26 mouse cellular contexts compared by ENCODE assay signal in genomic region chr1:22632551-22632950, GRCm38 (mm10).
DNase-seq lines count a peak whose midpoint lies in the region; ATAC-seq lines count a peak whose summit lies in the region.
"Had no signal": no experiment of that assay in that cellular context is flagged by ENCODE, and none has a peak within 500 bp of the region (broad histone marks: within the 10 kb centered on the region; RNA-seq: fewer than 3 reads in every experiment).

No protein-coding gene starts in this region.

- H3K27me3 ChIP-seq in midbrain, embryonic 16.5 days (ENCODE audit: control insufficient read depth, insufficient read depth, low read depth, low read length) = no peaks in the 10 kb centered on the region
- H3K27me3 ChIP-seq: embryonic facial prominence, embryonic 13.5 days; forebrain, embryonic 12.5 days; forebrain, embryonic 15.5 days; heart, embryonic 12.5 days; heart, embryonic 15.5 days; hindbrain, embryonic 13.5 days had no signal

- no peak overlapping the region for H3K27ac ChIP-seq in midbrain, embryonic 16.5 days (ENCODE audit: low read length)
- H3K27ac ChIP-seq: embryonic facial prominence, embryonic 10.5 days; embryonic facial prominence, embryonic 13.5 days; forebrain, embryonic 12.5 days; forebrain, embryonic 15.5 days; heart, embryonic 15.5 days; hindbrain, embryonic 10.5 days; hindbrain, embryonic 13.5 days had no signal

- H3K9me3 ChIP-seq in midbrain, embryonic 16.5 days (replicated peaks; ENCODE audit: control insufficient read depth, low read length, poor library complexity, severe bottlenecking) = no peaks in the 10 kb centered on the region
- H3K9me3 ChIP-seq: embryonic facial prominence, embryonic 10.5 days; embryonic facial prominence, embryonic 13.5 days; forebrain, embryonic 12.5 days; forebrain, embryonic 15.5 days; heart, embryonic 12.5 days; heart, embryonic 15.5 days; hindbrain, embryonic 10.5 days; hindbrain, embryonic 13.5 days had no signal

- H3K4me3 ChIP-seq in midbrain, embryonic 16.5 days (ENCODE audit: low read depth, low read length) = no peak overlapping the region
- H3K4me3 ChIP-seq: embryonic facial prominence, embryonic 10.5 days; embryonic facial prominence, embryonic 13.5 days; erythroblast, embryonic 14.5 days; forebrain, embryonic 12.5 days; forebrain, embryonic 15.5 days; heart, embryonic 12.5 days; heart, embryonic 15.5 days; hindbrain, embryonic 10.5 days; hindbrain, embryonic 13.5 days had no signal

- ATAC-seq in midbrain, embryonic 16.5 days = no peak
- ATAC-seq: activated CD4-positive, CD25-positive, alpha-beta regulatory T cell, adult 4 months; CD4-positive, CD25-positive, alpha-beta regulatory T cell, adult 4 months; forebrain, embryonic 15.5 days; intestine, postnatal 0 days had no signal

- H3K4me1 ChIP-seq in midbrain, embryonic 16.5 days (ENCODE audit: control insufficient read depth, insufficient read depth, low read length) = no peaks in the 10 kb centered on the region
- H3K4me1 ChIP-seq: embryonic facial prominence, embryonic 10.5 days; embryonic facial prominence, embryonic 13.5 days; forebrain, embryonic 12.5 days; forebrain, embryonic 15.5 days; heart, embryonic 12.5 days; heart, embryonic 15.5 days; hindbrain, embryonic 10.5 days; hindbrain, embryonic 13.5 days had no signal

- peak; percentile 39 for DNase-seq in cerebellum, adult 11-12 months
- no peak for DNase-seq in cerebellum, adult 18-20 months
- DNase-seq in cerebellum, adult 9-10 months = peak; percentile 61
- peak; percentile 49 for DNase-seq in cerebellum, adult 9-11 months
- DNase-seq in spleen, postnatal 4 days (ENCODE audit: low spot score in 2 of 2) = no peak
- DNase-seq: adrenal gland, adult 8-10 months; adrenal gland, postnatal 25 days; embryo, embryonic 11 days; gastrocnemius, postnatal 25 days; heart, adult 18-20 months; heart, postnatal 10 days; heart, postnatal 36 days; kidney, adult 2 months had no signal

- H3K9ac ChIP-seq in midbrain, embryonic 16.5 days (ENCODE audit: low read depth, low read length) = no peak overlapping the region
- H3K9ac ChIP-seq: embryonic facial prominence, embryonic 13.5 days; forebrain, embryonic 12.5 days; forebrain, embryonic 15.5 days; heart, embryonic 12.5 days; heart, embryonic 15.5 days; hindbrain, embryonic 13.5 days had no signal

- no peaks in the 10 kb centered on the region for H3K36me3 ChIP-seq in midbrain, embryonic 16.5 days (ENCODE audit: control insufficient read depth, insufficient read depth, low read length)
- H3K36me3 ChIP-seq: embryonic facial prominence, embryonic 10.5 days; embryonic facial prominence, embryonic 13.5 days; forebrain, embryonic 12.5 days; forebrain, embryonic 15.5 days; heart, embryonic 12.5 days; heart, embryonic 15.5 days; hindbrain, embryonic 10.5 days; hindbrain, embryonic 13.5 days had no signal

- no peak overlapping the region for H3K4me2 ChIP-seq in midbrain, embryonic 16.5 days (ENCODE audit: low read length)
- H3K4me2 ChIP-seq: embryonic facial prominence, embryonic 13.5 days; forebrain, embryonic 12.5 days; forebrain, embryonic 15.5 days; heart, embryonic 12.5 days; heart, embryonic 15.5 days; hindbrain, embryonic 13.5 days had no signal

- 76% methylated on average over 7 of the region's 7 CpGs for whole genome bisulfite sequencing in midbrain, embryonic 16.5 days

Comparison
In these comparisons a context has a peak if more than half of its experiments do, and no peak if none do; other contexts are left out.
1. DNase-seq: peak in cerebellum, adult 11-12 months (single experiment), cerebellum, adult 9-10 months (single experiment) and cerebellum, adult 9-11 months (single experiment); none in cerebellum, adult 18-20 months (0 of 2) and spleen, postnatal 4 days (0 of 2).